In genomic region chr3:127113238-127113637, GRCm38 (mm10) we compare ENCODE assay signal across 15 mouse cellular contexts.
"Had no signal": no experiment of that assay in that cellular context is flagged by ENCODE, and none has a peak within 500 bp of the region (broad histone marks: within the 10 kb centered on the region; RNA-seq: fewer than 3 reads in every experiment).

No protein-coding gene starts in this region.

- H3K4me1 ChIP-seq: midbrain, embryonic 10.5 days; stomach, embryonic 15.5 days had no signal

- H3K4me3 ChIP-seq: midbrain, embryonic 10.5 days; myocyte; stomach, embryonic 15.5 days had no signal

- ATAC-seq: midbrain, embryonic 16.5 days had no signal

- H3K27ac ChIP-seq: liver, embryonic 14.5 days; midbrain, embryonic 10.5 days; stomach, embryonic 15.5 days; stomach, postnatal 0 days had no signal

- H3K9me3 ChIP-seq: midbrain, embryonic 10.5 days; stomach, embryonic 15.5 days had no signal

- H3K27me3 ChIP-seq: stomach, embryonic 15.5 days had no signal

- DNase-seq: lung, adult 18-20 months; lung, embryonic 14.5 days; lung, postnatal 10 days; lung, postnatal 4 days; midbrain, embryonic 14.5 days; right cerebral cortex, postnatal 14 days; thymus, adult 2 months; thymus, postnatal 25 days; thymus, postnatal 4 days had no signal

- H3K9ac ChIP-seq: liver, embryonic 14.5 days; lung, embryonic 14.5 days; stomach, embryonic 15.5 days had no signal

- H3K4me2 ChIP-seq: lung, embryonic 14.5 days; stomach, embryonic 15.5 days had no signal

- H3K36me3 ChIP-seq: midbrain, embryonic 10.5 days; stomach, embryonic 15.5 days had no signal
